Mouse (Mus musculus) monocyte, adult 2 months (primary cell): Measurements from ENCODE around the gene Camta1.

Experiments
- DNase-seq, 2 experiments: peaks; one replicate each; pipeline ENCODE4 v3.0.0; 2022; ENCODE audit warnings: low spot score in 2 of 2, low read depth in 1 of 2

Camta1 gene

DNA sequence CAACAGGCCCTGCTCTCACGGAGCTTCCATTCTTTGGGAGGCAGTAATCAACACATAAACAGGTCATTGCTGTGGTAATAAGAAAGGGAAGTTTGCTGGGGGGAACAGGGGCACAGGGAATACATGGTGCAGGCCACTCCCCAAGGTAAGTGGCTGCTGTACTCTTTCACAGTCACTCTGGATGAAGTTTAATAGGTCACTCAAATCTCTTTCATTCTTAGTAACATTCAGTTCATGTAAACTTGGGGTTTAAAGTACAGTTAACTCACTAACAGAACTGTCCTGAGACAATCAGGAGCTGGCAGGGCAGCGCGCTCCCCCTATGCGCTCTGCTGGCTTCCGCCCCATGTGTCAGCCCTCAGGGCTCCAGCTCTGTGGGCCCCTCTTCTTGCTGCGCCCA, 81.2 kb downstream of the Camta1 start:
- DNase-seq: no peak

DNA sequence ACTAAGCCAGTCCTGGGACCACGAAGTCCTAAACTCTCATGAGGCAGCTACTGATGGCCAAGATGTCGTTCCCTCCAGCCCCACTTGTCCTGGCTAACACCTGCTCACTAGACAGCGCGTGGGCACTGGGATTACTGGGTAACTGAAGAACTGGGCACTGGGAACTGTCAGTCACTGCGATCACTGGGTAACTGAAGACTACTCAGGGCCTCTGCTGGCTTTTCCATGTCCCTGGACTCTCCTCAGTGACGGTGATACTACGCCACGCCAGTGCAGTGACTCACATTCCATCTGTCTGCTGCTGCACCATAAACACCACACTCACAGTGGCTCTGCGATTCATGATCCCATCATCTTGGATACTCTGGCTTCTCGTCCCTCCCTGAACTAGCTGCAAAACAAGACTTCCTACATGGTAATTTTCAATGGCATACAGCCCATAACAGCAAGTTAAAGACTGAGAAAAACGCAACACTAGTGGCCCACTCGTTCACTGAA, 81.7 kb downstream of the Camta1 start:
- no peak for DNase-seq

DNA sequence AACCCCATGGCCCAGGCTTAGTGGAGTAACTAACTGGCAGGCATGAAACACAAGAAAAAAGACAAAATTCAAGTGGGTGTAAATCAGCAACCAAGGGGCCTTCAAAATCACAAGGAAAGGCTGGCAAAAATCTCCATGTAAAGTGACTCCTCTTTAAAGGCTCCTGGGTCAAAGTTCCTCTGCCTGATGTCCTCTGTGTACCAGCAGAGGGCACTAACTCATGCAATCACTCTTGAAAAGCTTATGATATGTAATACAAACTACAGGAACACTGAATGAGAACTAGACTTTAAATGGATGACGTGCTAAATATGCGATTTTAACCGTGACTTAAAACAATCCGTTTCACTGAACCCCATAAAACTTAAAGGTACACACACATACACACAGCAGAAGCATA, 83.2 kb downstream of the Camta1 start:
- DNase-seq: no peak

DNA sequence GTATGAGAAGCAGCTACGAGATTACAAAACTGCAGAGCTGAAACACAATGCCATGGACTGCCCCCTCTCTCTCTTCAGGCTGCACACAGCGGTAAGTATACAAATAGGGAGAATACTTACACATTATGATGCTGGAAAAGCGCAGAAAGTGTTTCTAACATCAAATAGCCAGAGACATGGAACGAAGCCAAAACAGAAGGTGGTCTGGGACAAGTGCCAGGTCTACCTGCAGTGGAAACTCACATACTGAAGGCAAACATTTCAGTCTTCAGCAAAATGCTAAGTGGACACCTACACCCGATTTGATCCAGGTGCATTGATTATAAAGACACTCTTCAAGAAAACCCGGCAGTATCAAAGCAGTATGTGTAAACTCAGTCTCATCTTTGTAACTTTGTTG, 84.2 kb downstream of the Camta1 start:
- no peak for DNase-seq

DNA sequence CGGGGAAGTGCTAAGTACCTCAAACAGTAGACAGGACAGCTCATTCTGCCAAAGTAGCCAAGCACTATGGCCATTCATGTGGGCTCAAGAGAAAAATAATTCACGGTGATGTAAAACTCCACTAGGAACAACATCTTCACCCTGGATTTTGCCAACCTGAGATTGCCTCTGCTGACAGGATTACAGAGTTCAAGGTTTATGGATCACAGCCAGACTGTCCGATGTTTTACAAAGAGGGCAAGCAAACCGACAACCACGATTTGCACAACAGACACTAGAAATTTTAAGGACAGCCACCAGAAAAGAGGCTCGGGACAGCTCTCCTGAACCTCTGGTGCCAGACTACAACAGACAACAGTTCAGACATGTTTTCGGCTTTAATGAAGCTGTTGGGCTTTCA, 86.2 kb downstream of the Camta1 start:
- no peak for DNase-seq

DNA sequence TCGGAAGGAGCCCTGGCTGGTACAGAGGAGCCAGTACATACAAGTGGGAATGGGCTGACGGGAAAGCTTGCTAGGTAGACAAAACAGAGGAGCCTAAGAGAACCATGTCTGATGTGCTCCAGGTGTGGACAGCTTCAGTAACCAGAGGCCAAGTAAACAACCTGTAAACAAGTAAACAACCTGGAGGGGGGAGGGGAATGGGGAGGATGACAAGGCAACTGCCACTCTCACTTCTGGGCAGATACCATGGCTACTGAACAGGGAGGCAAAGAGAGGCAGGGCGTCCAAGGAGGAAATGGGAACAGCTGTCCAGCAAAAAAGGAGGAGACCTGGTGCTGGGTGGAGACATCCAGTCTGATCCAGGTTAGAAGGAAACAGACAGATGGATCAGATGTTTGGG, 88.0 kb downstream of the Camta1 start:
- no peak for DNase-seq

DNA sequence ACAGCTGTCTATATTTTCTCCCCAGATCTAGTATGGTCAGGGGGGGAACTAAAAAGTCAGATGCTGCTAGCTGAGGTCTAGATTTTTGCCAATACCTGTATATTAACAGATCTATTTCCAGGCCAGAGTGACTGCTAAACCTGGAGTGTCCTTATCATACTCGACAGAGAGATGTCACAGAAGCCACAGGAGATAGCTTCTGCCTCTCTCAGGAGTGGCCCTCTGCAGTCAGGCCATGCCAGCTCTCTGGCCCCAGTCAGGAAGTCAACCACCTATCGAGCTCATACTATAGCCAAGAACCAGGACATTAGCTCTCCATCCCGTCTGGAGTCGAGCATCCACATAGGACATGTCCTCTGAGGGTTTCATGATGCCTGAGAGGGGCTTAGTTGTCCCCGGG, 88.7 kb downstream of the Camta1 start:
- no peak for DNase-seq

DNA sequence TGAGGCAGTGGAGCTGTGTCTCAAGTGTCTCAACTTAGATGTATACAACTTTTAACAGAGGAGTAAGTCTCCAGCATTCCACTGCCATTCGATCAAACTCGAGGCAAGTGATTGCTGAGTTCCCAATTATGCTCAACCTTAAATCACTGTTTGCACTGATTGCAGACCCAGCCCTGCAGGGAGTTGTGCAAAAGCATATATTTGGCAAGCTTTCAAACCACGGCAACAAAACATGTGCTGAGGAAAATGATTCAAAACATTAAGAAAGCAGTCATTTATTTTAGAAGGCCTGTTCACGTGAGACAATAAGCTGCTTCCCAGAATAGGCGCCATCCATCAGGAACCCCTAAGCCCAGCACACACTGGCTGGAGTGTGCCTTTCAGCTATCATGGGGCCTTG, 91.0 kb downstream of the Camta1 start:
- DNase-seq: no peak

DNA sequence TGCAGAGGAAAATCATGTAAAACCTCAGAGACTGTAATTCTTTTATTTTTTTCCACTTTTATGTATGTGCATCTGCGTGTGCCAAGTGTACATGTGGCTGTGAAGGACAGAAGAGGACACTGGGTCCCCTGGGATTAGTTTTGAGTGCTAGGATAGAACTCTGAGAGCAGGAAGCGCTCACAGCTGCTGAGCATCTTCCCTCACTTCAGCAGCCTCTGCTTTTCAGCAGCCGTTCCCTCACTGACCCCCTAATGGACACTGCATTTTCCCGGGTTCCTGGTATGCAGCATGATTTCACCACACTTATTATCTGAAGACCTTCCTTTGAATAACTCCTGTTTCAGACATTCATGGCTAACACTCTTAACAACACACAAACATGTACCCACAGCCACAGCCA, 93.9 kb downstream of the Camta1 start:
- no peak for DNase-seq

DNA sequence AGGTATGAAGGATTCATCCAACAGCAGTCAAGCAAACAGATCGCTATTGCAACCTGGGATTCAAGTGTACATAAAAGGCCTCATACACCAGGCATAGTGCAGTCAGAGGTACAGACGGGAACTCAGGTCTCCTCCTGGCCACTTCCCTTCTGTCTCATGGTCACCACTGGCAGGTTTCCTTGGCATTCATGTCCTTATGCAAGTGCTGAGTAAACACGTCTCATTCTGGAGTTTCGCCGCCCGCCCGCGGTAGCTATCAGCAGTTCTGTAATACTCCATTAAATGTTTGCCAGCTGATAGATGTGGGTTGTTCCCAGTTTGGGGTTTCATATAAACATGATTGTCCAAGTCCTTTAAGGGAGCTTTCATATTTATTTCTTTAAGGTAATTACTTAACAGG, 94.3 kb downstream of the Camta1 start:
- no peak for DNase-seq

DNA sequence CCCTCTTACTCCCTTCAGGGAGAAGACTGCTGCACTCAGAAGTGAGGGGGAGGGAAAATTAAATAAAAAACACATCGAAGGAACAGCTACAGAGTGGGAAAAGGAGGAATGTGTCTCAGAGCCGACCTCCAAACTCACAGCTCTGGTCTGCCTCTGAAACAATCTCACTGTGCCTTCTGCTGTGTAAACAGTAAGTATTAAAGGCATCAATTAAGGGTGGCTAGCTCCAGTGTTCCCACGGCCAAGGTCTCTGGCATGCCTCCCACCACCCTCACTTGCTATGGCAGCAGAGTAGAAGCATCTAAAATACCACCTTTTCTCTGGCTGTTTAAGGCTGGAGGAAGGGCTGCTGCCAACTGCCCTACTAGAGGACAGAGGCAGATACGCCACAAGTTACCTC, 96.3 kb downstream of the Camta1 start:
- no peak for DNase-seq

DNA sequence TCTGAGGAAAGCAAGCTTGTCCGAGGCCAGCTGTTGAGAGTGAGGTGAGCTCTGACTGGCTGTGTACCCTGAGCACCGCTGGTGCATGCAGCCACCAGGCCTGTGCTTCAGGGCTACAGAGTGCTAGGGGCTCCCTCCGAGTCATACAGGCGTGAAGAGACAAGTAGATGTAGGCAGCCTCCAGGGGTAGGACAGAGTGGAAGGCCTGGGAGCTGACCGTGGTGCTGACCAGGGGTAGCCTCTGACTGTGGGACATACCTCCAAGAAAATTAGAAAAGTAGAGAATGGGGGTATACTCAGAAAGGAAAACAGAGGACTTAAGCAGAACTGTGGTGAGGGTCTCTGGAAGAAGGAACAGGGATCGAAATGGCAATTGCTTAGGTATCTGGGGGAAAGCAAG, 97.7 kb downstream of the Camta1 start:
- DNase-seq: no peak

DNA sequence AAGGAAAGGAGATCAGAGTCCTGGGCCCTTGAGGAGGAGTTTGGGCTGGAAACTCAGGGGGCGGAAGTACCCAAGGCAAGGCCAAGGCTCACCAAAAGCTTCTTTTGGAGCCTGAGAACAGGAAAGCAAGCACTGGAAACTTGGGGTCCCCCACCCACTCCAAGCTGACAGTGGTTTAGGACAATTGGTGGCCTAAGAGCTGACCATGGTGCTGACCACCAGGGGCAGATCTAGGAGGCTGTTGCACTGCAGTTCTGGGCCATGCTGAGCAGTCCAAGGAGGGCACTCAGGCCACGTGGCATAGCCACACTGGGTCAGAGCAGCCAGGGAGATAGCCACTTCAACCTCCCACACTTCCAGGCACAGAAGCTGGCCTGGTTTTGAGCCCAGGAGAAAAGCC, 102.6 kb downstream of the Camta1 start:
- DNase-seq: no peak

DNA sequence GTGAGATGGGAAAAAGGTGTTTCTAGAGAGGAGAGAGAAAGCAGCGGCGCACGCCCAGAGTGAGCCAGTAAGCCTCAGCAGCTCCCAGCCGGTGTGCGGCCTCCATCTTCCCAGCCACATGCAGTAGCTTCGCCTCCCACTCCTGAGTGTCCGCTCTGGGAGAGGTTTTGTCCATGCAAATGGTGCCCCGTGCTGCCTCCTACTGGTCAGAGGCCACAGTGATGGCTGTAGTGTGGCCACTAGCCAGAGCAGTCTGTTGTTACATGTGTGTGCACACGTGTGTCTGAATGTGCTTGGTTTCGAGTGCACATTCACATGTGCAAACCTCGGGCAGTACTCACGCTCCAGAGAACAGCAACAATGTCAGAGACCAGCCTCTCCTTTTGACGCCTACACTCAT, 103.3 kb downstream of the Camta1 start:
- no peak for DNase-seq

DNA sequence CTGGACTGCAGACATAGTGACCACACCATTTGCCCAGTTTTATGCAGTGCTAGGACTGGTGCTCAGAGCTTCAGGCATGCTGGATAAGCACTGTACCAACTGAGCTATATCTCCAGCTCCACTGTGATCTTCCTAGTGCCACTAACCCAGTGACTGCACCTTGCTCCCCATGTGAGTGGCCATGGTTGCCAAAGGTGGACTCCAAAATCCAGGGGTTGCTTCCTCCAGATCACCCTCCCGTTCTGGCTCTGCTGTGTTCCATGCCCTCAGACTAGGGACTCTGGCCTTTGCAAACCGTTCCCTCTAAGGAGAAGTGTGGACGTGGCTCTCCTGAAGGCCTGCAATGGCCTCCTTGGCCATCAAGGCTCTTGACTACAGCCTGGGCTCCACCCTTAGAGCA, 104.4 kb downstream of the Camta1 start:
- no peak for DNase-seq

DNA sequence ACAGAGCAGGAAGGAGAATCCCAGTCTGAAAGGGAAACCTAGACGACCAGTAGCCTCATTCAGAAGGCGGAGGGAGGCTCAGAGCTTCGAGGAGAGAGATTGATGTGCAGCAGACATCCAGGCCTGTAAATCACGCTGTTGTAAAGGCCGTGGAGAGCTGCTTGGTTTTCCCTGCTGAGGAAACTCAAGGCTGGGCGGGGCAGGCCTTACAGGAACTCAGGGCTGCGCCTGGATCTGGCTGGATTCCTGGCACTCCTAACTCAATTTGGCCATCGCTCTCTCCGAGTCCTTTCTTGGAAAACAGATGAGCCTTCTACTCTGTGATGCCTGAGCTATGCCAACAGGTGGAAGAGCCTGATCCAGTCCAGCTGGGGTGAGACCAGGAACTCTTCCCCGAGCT, 105.3 kb downstream of the Camta1 start:
- no peak for DNase-seq

DNA sequence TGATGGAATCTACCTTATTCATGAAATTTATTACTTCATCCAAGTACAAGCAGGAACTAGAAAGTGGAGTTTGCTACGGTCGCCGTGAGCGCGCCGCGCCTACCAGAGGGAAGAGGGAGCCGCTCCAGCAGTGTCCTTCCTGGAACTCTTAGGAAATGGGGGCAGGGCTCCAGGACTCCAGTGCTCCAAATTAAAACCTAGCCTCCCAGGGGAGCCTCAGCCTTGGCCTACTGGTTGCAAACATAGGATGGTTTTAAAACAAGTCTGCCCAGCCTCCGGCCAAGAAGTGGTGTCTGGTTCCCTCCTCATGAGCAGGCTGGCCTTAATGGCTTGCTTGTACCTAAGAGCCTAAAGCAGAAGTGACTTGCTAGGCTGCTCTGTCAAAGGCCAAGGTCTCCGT, 108.4 kb downstream of the Camta1 start:
- DNase-seq: no peak

DNA sequence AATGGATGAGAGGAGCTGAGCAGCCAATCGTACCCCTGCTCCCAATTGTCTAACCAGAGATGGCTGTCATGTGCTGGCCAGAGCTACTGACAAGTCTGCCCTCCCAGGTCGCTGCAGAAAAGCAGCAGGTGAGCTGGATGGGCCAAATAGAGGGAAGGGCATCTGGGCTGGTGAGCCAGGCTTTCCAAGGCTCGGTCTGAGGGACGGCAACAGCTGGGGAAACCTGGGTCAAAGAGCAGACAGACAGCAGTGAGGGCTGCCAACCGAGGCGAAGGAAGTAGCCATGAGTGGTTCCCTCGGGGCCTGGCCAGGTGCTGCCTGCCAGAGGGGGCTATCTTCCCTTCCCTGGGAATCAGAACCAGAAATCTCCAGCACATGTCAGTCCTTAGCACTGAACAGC, 109.1 kb downstream of the Camta1 start:
- no peak for DNase-seq

DNA sequence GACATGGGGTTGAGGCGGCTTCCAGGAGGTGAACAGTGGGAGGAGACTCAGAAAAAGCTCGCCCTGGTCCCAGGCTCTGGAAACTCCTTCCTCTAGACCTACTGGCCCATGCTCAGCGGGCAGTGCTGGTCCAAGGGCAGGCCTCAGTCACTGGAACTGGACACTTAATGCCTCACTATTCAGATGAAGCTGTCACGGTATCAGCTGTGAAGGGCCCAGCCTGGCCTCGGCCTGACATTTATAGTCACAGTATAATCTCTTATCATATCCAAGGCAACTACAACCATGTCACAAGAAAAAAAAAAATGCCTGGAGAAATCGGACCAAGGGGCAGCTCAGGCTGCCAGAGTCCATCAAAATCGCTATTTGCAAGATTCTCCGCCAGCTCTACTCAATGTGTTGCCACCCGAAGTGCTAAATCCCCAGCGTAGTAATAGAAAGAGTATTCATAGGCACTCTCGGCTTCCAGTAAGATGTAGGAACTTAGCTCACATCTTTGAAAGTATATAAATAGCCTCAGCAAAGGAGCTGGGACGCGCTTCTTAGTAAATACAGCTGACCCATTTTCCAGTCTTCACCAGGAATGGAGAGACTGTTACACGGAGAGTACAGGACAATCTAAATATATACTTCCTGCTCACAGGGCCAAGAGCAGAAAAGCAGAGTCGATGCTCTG, 110.3 kb downstream of the Camta1 start:
- no peak for DNase-seq

DNA sequence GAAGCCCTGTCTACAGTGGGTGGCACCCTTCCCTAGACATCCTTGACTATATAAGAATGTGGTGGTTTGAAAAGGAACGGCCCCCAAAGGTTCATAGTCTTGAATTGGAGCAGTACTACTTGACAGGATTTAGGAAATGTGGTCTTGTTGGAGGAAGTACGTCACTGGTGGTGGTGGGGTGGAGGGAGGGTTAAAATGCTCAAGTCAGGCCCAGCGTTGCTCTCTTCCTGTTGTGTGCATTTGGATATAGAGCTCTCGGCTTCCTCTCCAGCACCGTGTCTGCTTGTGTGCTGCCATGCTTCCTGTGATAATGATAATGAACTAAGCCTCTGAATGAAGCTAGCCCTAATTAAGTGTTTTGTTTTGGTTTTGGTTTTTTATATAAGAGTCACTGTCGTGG, 114.0 kb downstream of the Camta1 start:
- DNase-seq: no peak

DNA sequence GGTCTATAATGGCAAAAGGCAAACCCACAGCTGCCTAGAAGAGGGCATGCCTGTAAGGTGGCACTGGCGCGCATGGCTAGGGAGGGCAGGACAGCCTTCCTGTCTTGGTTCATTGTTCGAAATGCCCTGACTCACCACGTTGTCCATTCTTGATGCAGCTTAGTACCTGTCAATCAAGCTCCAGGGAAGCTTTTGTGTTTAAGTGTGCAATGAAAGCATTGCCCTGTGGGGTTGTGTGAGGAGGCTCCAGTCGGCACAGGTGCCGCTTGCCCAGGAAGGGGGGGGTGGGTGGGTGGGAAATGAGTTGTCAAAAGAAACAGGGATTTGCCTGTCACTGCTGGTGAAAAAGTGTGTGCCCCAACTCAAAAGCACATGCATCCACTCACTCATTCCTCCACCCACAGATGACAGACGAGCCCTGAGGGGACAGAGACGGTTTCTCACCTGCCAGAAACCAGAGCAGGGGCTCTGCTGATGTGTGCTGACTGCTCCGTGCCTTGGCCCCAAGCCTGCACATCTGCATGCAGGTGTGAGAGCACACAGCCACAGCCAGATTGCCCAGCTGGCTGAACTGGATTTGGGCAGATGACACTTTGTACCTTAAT, 115.6 kb downstream of the Camta1 start:
- no peak for DNase-seq

DNA sequence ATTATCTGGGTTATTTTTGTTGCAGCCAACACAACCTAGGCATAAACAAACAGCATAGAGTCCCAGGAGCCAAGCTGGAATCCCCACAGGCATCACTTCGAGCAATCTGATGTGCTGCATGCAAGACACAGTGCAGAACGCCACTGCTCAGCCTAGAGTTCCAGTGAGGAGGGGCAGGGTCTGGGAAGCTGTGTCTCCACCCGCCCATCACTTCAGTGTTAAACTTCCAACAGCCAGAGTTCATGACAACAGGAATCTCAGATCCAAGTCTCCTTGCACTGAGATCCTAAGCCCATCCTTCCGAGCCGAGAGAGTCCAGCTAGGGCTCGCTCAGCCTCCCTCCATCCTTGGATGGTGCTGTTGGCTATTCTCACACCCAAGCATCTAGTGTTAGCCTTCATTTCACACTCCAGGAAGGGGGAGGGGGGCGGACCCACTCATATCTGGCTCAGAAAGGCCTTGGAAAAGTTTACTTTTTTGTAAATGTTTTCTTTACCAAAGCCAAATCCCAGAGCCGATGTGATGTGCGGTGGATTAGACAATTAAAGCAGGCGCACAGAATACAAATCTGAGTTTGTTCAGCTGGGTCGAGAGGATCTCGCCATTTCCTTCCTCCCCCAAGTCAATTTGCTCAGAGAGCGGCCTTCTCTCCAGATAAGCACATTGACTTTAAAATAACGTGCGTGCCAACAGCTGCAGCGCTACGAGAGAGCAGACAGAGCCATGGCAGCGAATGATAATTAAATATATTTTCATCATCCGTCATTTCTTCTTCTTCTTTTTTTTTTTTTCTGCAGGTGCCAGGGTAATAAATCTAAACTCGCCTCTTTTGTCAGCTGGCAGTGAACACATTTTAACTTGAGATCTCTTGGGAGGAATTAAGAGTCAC, 120.2 kb downstream of the Camta1 start:
- no peak for DNase-seq
